9 mouse cellular contexts compared by ENCODE assay signal in genomic region chr9:52940964-52941636, GRCm38 (mm10).
DNase-seq lines count a peak whose midpoint lies in the region; ATAC-seq and TF ChIP-seq lines count a peak whose summit lies in the region.
"Had no signal": no experiment of that assay in that cellular context is flagged by ENCODE, and none has a peak within 500 bp of the region (broad histone marks: within the 10 kb centered on the region; RNA-seq: fewer than 3 reads in every experiment).

No protein-coding gene starts in this region.

- H3K4me3 ChIP-seq in heart, adult 2 months: no peak overlapping the region
- H3K4me3 ChIP-seq in embryonic facial prominence, embryonic 14.5 days (ENCODE audit: low read depth, low read length): no peak overlapping the region
- no peak overlapping the region for H3K4me3 ChIP-seq in lung, embryonic 16.5 days (ENCODE audit: low read length)
- no peak overlapping the region for H3K4me3 ChIP-seq in left cerebral cortex, adult 2 months
- H3K4me3 ChIP-seq: erythroblast, embryonic 14.5 days had no signal

- WGBS in heart, adult 2 months: 50% methylated on average over 11 of the region's 11 CpGs
- WGBS in embryonic facial prominence, embryonic 14.5 days: 42% methylated on average over 11 of the region's 11 CpGs
- WGBS in lung, embryonic 16.5 days: 18% methylated on average over 11 of the region's 11 CpGs

- peaks cover 2% of the 10 kb centered on the region; the same call in 1 of the 2 replicates for H3K36me3 ChIP-seq in heart, adult 2 months (ENCODE audit: control insufficient read depth, insufficient read depth, low read length)
- H3K36me3 ChIP-seq in embryonic facial prominence, embryonic 14.5 days (ENCODE audit: control insufficient read depth, insufficient read depth, low read length): no peaks in the 10 kb centered on the region
- no peaks in the 10 kb centered on the region for H3K36me3 ChIP-seq in lung, embryonic 16.5 days (ENCODE audit: control insufficient read depth, insufficient read depth, low read length)

- H3K4me1 ChIP-seq in heart, adult 2 months (ENCODE audit: control insufficient read depth, insufficient read depth, low read length): peaks cover 1% of the 10 kb centered on the region; the same call in 1 of the 2 replicates
- H3K4me1 ChIP-seq in embryonic facial prominence, embryonic 14.5 days (ENCODE audit: control insufficient read depth, insufficient read depth, low read length): peaks cover 16% of the 10 kb centered on the region
- H3K4me1 ChIP-seq in lung, embryonic 16.5 days (replicated peaks; ENCODE audit: control insufficient read depth, insufficient read depth, low read length): peaks cover 15% of the 10 kb centered on the region

- peak; percentile 7 to 13 for DNase-seq in heart, adult 18-20 months
- DNase-seq in heart, adult 2 months: no peak
- peak; percentile 7 for DNase-seq in adrenal gland, adult 8-10 months
- DNase-seq in embryonic facial prominence, embryonic 14.5 days (ENCODE audit: low spot score): peak; percentile 69
- DNase-seq in thymus, postnatal 0 days (ENCODE audit: low spot score): no peak
- no peak for DNase-seq in left cerebral cortex, adult 11 months (ENCODE audit: low spot score)
- no peak for DNase-seq in left cerebral cortex, adult 2 months (ENCODE audit: extremely low spot score in 1 of 2, low spot score in 2 of 2)

- no peak for TF ChIP-seq CTCF in heart, adult 2 months (IDR thresholded peaks at IDR 0.05)
- TF ChIP-seq CTCF in left cerebral cortex, adult 2 months (IDR thresholded peaks at IDR 0.05): no peak

- no peaks in the 10 kb centered on the region for H3K27me3 ChIP-seq in heart, adult 2 months (ENCODE audit: control insufficient read depth, insufficient read depth, low read length)
- no peaks in the 10 kb centered on the region for H3K27me3 ChIP-seq in embryonic facial prominence, embryonic 14.5 days (replicated peaks; ENCODE audit: control insufficient read depth, insufficient read depth, low read length)
- peaks cover 7% of the 10 kb centered on the region; the same call in 1 of the 2 replicates for H3K27me3 ChIP-seq in lung, embryonic 16.5 days (ENCODE audit: control insufficient read depth, insufficient read depth, low read depth, low read length)

- peak; percentile 79; the same call in 1 of the 2 replicates for ATAC-seq in embryonic facial prominence, embryonic 14.5 days (ENCODE audit: low read depth)
- ATAC-seq in lung, embryonic 16.5 days (ENCODE audit: low read depth): peak; percentile 69

- H3K27ac ChIP-seq in heart, adult 2 months: no peak overlapping the region
- no peak overlapping the region for H3K27ac ChIP-seq in embryonic facial prominence, embryonic 14.5 days (replicated peaks; ENCODE audit: low read depth, low read length)
- H3K27ac ChIP-seq in lung, embryonic 16.5 days (ENCODE audit: low read length): peak overlapping the region; percentile 27; the same call in 1 of the 2 replicates
- H3K27ac ChIP-seq in left cerebral cortex, adult 2 months: no peak overlapping the region

- no peak for TF ChIP-seq POLR2A in heart, adult 2 months (IDR thresholded peaks at IDR 0.05; ENCODE audit: insufficient read depth, low read depth, low read length)

- TF ChIP-seq EP300 in heart, adult 2 months (IDR thresholded peaks at IDR 0.05; ENCODE audit: insufficient read depth, low read depth, low read length): no peak

- intact Hi-C loops in heart, adult 2 months (cut with DNase I): no loop called here
- intact Hi-C loops in left cerebral cortex, adult 2 months (cut with DNase I): loop anchor here (2.0 kb wide), 1 partner anchor 262 kb away; the partner anchor contains the start of gene AI593442

- no peak overlapping the region for H3K9ac ChIP-seq in heart, adult 2 months (ENCODE audit: low read depth, low read length)
- no peak overlapping the region for H3K9ac ChIP-seq in embryonic facial prominence, embryonic 14.5 days (ENCODE audit: low read depth, low read length)
- no peak overlapping the region; the same call in 1 of the 2 replicates for H3K9ac ChIP-seq in lung, embryonic 16.5 days (ENCODE audit: low read length)

- no peaks in the 10 kb centered on the region for H3K9me3 ChIP-seq in embryonic facial prominence, embryonic 14.5 days (ENCODE audit: control insufficient read depth, low read length)
- H3K9me3 ChIP-seq in lung, embryonic 16.5 days (ENCODE audit: control insufficient read depth, low read length): no peaks in the 10 kb centered on the region

- peak overlapping the region; percentile 15; the same call in 1 of the 2 replicates for H3K4me2 ChIP-seq in embryonic facial prominence, embryonic 14.5 days (ENCODE audit: low read depth, low read length)
- H3K4me2 ChIP-seq in lung, embryonic 16.5 days (ENCODE audit: low read depth, low read length): peak overlapping the region; percentile 19

- H3K79me2 ChIP-seq in heart, adult 2 months (replicated peaks; ENCODE audit: control insufficient read depth, insufficient read depth, low read length): no peaks in the 10 kb centered on the region

Comparison
In these comparisons a context has a peak if more than half of its experiments do, and no peak if none do; other contexts are left out.
1. DNase-seq: peak in heart, adult 18-20 months (2 of 2), adrenal gland, adult 8-10 months (single experiment) and embryonic facial prominence, embryonic 14.5 days (single experiment); none in heart, adult 2 months (0 of 2), thymus, postnatal 0 days (single experiment), left cerebral cortex, adult 11 months (single experiment) and left cerebral cortex, adult 2 months (0 of 2).